ENCODE assay signal across 12 mouse cellular contexts in the genomic region with DNA sequence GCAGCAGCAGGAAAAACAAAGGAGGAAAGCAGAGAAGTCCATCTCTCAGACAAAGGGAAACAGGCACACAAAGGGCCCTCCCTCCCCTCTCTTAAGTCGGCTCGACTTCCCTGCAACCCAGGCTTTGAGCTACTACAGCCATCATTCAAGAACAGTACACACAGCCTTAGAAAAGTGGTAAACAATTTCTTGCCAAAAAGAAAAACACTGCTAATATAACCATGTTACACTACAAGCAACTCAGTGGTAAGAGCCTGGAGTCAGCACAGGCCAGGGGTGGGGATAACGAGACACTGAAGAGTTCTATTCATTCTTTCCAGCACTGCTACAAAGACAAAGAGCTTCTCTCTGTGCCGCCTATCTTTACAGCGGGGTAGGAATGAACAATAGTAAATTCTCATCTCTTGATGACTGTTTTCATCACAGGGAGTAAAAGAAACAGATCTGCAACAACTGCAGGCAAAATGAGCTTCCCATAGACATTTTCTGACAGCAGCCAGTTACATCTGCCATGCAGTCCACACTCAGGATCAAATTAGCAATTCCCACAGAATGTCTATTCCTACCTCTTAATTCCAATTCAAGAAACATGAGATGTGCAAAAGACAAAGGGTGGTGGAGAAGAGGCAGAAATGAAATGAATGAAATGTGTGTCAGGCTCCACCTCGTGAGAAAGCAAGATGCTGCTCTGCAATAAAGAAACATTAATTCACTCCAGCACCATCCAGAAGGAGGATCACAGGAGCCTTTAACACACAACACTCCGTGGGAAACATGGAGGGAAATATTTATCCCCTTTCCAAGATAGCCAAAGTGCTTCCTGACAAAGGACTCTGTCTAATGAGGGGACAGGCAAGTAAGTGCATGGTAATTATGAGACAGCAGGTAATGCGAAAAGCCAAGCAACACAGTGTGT.
DNase-seq lines count a peak whose midpoint lies in the region; ATAC-seq and TF ChIP-seq lines count a peak whose summit lies in the region.
"Had no signal": no experiment of that assay in that cellular context is flagged by ENCODE, and none has a peak within 500 bp of the region (broad histone marks: within the 10 kb centered on the region; RNA-seq: fewer than 3 reads in every experiment).

No protein-coding gene starts in this region.

- no peak overlapping the region for H3K4me2 ChIP-seq in forebrain, embryonic 13.5 days
- peak overlapping the region; percentile 9; the same call in 1 of the 2 replicates for H3K4me2 ChIP-seq in midbrain, embryonic 12.5 days (replicated peaks)

- H3K36me3 ChIP-seq in forebrain, embryonic 13.5 days (ENCODE audit: poor library complexity, severe bottlenecking): 0 out of 2 replicates have a peak, but pooled peaks cover 6% of the 10 kb centered on the region
- H3K36me3 ChIP-seq in midbrain, embryonic 12.5 days: no peaks in the 10 kb centered on the region

- peak; percentile 86 for ATAC-seq in forebrain, embryonic 13.5 days
- ATAC-seq in midbrain, embryonic 12.5 days (ENCODE audit: low FRiP score, low read depth): peak; percentile 54
- ATAC-seq: CD4-positive, CD25-positive, alpha-beta regulatory T cell, adult 4 months; inflammation-experienced regulatory T-cells, adult 6 months had no signal

- no peaks in the 10 kb centered on the region for H3K27me3 ChIP-seq in forebrain, embryonic 13.5 days
- H3K27me3 ChIP-seq in midbrain, embryonic 12.5 days: no peaks in the 10 kb centered on the region

- WGBS in forebrain, embryonic 13.5 days: 10% methylated on average over 8 of the region's 8 CpGs
- WGBS in midbrain, embryonic 12.5 days: 22% methylated on average over 8 of the region's 8 CpGs

- H3K4me3 ChIP-seq in layer of hippocampus, adult 2 months: no peak overlapping the region
- H3K4me3 ChIP-seq in forebrain, embryonic 13.5 days: no peak overlapping the region
- H3K4me3 ChIP-seq in midbrain, embryonic 12.5 days: no peak overlapping the region

- H3K27ac ChIP-seq in layer of hippocampus, adult 2 months: peak overlapping the region; percentile 73
- peak overlapping the region; percentile 69 for H3K27ac ChIP-seq in forebrain, embryonic 13.5 days
- H3K27ac ChIP-seq in midbrain, embryonic 12.5 days (replicated peaks): peak overlapping the region; percentile 56
- H3K27ac ChIP-seq: macrophage had no signal

- no peak overlapping the region; the same call in none of the 2 replicates for H3K9ac ChIP-seq in forebrain, embryonic 13.5 days
- peak overlapping the region; percentile 31; the same call in 1 of the 2 replicates for H3K9ac ChIP-seq in midbrain, embryonic 12.5 days (replicated peaks)

- no peaks in the 10 kb centered on the region for H3K9me3 ChIP-seq in forebrain, embryonic 13.5 days (replicated peaks)
- H3K9me3 ChIP-seq in midbrain, embryonic 12.5 days: no peaks in the 10 kb centered on the region

- H3K4me1 ChIP-seq in forebrain, embryonic 13.5 days: peaks cover 13% of the 10 kb centered on the region
- H3K4me1 ChIP-seq in midbrain, embryonic 12.5 days: peaks cover 12% of the 10 kb centered on the region

- TF ChIP-seq CTCF in layer of hippocampus, adult 2 months (conservative IDR thresholded peaks at IDR 0.05): peak; percentile 25; the same call in 1 of the 2 replicates

- DNase-seq in layer of hippocampus, adult 2 months (ENCODE audit: low spot score in 2 of 2): no peak
- no peak for DNase-seq in layer of hippocampus, postnatal 14 days (ENCODE audit: low spot score in 2 of 2)
- peak; percentile 32 for DNase-seq in retina, postnatal 1 day
- DNase-seq in adrenal gland, adult 8-10 months: no peak
- DNase-seq in frontal cortex, postnatal 36 days (ENCODE audit: low spot score in 2 of 2): no peak
- DNase-seq in yolk sac, embryonic 10.5 days (ENCODE audit: low spot score): no peak
- DNase-seq: liver had no signal
